Comparison of ENCODE assay signal across 24 mouse cellular contexts in genomic region chr4:32183791-32184190, GRCm38 (mm10).
"Had no signal": no experiment of that assay in that cellular context is flagged by ENCODE, and none has a peak within 500 bp of the region (broad histone marks: within the 10 kb centered on the region; RNA-seq: fewer than 3 reads in every experiment).

No protein-coding gene starts in this region.

- H3K27me3 ChIP-seq: hindbrain, embryonic 13.5 days; limb, embryonic 13.5 days; liver, embryonic 12.5 days; liver, embryonic 15.5 days; lung, embryonic 15.5 days; midbrain, embryonic 13.5 days; neural tube, embryonic 13.5 days; stomach, embryonic 15.5 days had no signal

- H3K4me1 ChIP-seq: hindbrain, embryonic 13.5 days; megakaryocyte, embryonic 14.5 days; midbrain, embryonic 13.5 days; neural tube, embryonic 13.5 days had no signal

- H3K4me3 ChIP-seq: hindbrain, embryonic 13.5 days; layer of hippocampus, adult 2 months; limb, embryonic 10.5 days; limb, embryonic 13.5 days; liver, embryonic 12.5 days; liver, embryonic 15.5 days; lung, embryonic 15.5 days; megakaryocyte, embryonic 14.5 days; midbrain, embryonic 10.5 days; midbrain, embryonic 13.5 days; myocyte; neural tube, embryonic 13.5 days; stomach, embryonic 15.5 days had no signal

- DNase-seq: layer of hippocampus, adult 9-11 months; liver; lung, postnatal 36 days; retina, postnatal 1 day; right cerebral cortex, postnatal 25 days; spleen, adult 18-20 months; thymus, postnatal 25 days had no signal

- H3K9ac ChIP-seq: hindbrain, embryonic 13.5 days; limb, embryonic 13.5 days; liver, embryonic 12.5 days; liver, embryonic 15.5 days; lung, embryonic 15.5 days; midbrain, embryonic 13.5 days; neural tube, embryonic 13.5 days; stomach, embryonic 15.5 days had no signal

- H3K27ac ChIP-seq: hindbrain, embryonic 13.5 days; hindbrain, postnatal 0 days; layer of hippocampus, adult 2 months; limb, embryonic 10.5 days; limb, embryonic 13.5 days; liver, embryonic 12.5 days; liver, embryonic 15.5 days; lung, embryonic 15.5 days; midbrain, embryonic 10.5 days; midbrain, embryonic 13.5 days; neural tube, embryonic 13.5 days; stomach, embryonic 15.5 days had no signal

- ATAC-seq: hindbrain, postnatal 0 days; inflammation-experienced regulatory T-cells, adult 6 months; intestine, embryonic 16.5 days; liver, embryonic 12.5 days; midbrain, embryonic 13.5 days; midbrain, embryonic 16.5 days had no signal

- H3K4me2 ChIP-seq: hindbrain, embryonic 13.5 days; limb, embryonic 13.5 days; liver, embryonic 12.5 days; liver, embryonic 15.5 days; lung, embryonic 15.5 days; midbrain, embryonic 13.5 days; neural tube, embryonic 13.5 days; stomach, embryonic 15.5 days had no signal

- H3K36me3 ChIP-seq: hindbrain, embryonic 13.5 days; limb, embryonic 10.5 days; limb, embryonic 13.5 days; liver, embryonic 12.5 days; liver, embryonic 15.5 days; lung, embryonic 15.5 days; midbrain, embryonic 10.5 days; midbrain, embryonic 13.5 days; neural tube, embryonic 13.5 days; stomach, embryonic 15.5 days had no signal

- H3K9me3 ChIP-seq: hindbrain, embryonic 13.5 days; limb, embryonic 10.5 days; limb, embryonic 13.5 days; liver, embryonic 12.5 days; liver, embryonic 15.5 days; lung, embryonic 15.5 days; midbrain, embryonic 10.5 days; midbrain, embryonic 13.5 days; neural tube, embryonic 13.5 days; stomach, embryonic 15.5 days had no signal
